Mouse (Mus musculus): Measurements from ENCODE around the gene Spata33. TPM values are rescaled to one million over a fixed set of nuclear protein-coding genes. Genes with fewer than 3 reads are reported as not detected.
"Not testable (repeated sequence)": the region's sequence is repeated elsewhere in the genome, so short reads cannot be mapped to it uniquely, and the experiment has no call there.

Gene Spata33
- polyA plus RNA-seq, 1 experiment, result 6.8 TPM

DNA sequence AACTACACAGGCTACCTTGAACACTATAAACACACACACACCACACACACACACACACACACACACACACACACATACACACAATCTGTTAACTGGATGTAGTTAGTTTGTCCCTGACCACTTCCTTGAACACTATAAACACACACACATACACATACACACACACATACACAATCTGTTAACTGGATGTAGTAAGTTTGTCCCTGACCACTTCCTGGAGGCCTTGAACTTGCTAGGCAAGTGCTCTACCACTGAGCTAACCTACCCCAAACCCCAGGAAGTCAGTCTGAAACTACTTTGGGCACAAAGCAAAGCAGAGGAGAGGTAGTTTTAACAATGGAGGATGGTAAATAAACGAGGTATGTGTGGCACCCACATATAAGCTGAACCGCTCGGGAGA, 9.1 kb upstream of the Spata33 start:
- no peak for DNase-seq (ENCODE audit: low read depth)
- no peak for TF ChIP-seq CTCF (IDR thresholded peaks at IDR 0.05; ENCODE audit: borderline replicate concordance, extremely low read depth, insufficient read depth, insufficient read length)
- TF ChIP-seq POLR2A (IDR thresholded peaks at IDR 0.05; ENCODE audit: borderline replicate concordance, extremely low read depth, insufficient read depth, insufficient read length, poor library complexity, severe bottlenecking), result no peak

DNA sequence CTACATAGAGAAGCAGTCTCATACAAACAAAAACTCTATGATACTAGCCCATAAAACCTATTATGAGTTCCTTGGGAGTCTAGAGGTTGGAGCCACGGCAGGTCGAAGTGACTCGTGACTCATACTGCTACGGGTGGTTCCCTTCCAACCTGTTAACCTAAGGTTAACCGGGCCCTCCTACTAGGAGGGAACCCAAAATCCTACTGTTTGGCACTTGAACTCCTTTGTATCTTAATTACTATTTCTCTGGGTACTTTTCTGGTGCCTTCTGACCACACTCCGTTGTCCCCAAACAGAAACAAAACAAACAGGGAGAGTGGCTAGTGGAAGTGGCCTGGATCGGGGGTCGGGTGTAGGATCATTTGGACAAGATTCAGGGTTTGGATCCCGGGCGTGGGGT, 756 bp upstream of the Spata33 start:
- DNase-seq (ENCODE audit: low read depth), result no peak
- TF ChIP-seq CTCF (IDR thresholded peaks at IDR 0.05; ENCODE audit: borderline replicate concordance, extremely low read depth, insufficient read depth, insufficient read length), result no peak
- TF ChIP-seq POLR2A (IDR thresholded peaks at IDR 0.05; ENCODE audit: borderline replicate concordance, extremely low read depth, insufficient read depth, insufficient read length, poor library complexity, severe bottlenecking), result no peak

DNA sequence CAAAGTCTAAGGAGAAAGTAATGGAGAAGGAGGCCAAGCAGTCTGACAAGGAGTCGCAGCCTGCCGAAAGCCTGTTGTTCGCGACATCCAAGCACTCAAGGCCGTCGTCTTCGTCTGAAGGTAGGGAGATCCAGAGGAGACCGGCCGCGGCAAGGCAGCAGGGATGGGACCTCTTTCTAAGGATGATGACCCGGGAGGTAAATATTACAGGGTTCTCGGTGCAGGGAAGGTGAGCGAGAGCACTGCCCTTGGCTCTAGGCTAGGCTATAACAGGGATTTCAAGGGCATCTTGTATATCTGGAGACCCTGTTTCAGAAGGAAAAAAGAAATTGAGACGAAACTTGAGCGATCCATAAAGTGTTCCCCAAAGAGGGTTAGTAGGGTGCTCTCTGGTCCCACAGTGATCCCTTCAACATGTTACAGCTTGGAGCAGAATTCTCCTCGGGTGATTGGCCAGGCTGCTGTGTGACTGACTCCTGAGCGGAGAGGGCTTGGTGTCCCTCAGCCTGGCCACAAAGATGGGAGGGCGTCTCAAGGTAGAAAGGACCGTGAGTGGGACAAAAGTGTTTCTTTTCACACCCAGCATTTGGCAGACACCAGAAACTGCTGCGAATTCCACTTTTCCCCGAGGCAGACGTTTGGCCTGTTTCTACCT, 613 bp downstream of the Spata33 start:
- no peak for DNase-seq (ENCODE audit: low read depth)
- TF ChIP-seq POLR2A (IDR thresholded peaks at IDR 0.05; ENCODE audit: borderline replicate concordance, extremely low read depth, insufficient read depth, insufficient read length, poor library complexity, severe bottlenecking), result no peak
- TF ChIP-seq CTCF (IDR thresholded peaks at IDR 0.05; ENCODE audit: borderline replicate concordance, extremely low read depth, insufficient read depth, insufficient read length), result no peak

DNA sequence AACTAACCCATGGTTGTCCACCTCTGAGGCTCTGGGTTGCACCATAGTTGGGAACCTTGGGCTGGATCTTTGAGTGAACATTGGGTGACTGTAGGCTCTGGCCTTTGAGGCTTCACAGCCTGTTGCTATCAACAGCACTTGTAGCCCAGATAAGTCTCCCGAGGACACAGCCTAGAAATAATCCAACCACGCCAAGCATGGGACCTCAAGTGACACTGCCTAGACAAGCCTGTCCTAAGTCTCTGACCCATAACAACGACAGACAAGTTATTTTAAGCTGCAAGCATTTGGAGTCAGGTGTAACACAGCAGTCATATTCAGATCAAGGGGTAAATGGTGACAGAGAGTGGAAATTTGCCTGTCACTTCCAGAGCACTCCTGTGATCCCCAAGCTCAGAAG, 2.8 kb downstream of the Spata33 start:
- DNase-seq (ENCODE audit: low read depth), result no peak
- TF ChIP-seq CTCF (IDR thresholded peaks at IDR 0.05; ENCODE audit: borderline replicate concordance, extremely low read depth, insufficient read depth, insufficient read length), result no peak
- TF ChIP-seq POLR2A (IDR thresholded peaks at IDR 0.05; ENCODE audit: borderline replicate concordance, extremely low read depth, insufficient read depth, insufficient read length, poor library complexity, severe bottlenecking), result no peak

DNA sequence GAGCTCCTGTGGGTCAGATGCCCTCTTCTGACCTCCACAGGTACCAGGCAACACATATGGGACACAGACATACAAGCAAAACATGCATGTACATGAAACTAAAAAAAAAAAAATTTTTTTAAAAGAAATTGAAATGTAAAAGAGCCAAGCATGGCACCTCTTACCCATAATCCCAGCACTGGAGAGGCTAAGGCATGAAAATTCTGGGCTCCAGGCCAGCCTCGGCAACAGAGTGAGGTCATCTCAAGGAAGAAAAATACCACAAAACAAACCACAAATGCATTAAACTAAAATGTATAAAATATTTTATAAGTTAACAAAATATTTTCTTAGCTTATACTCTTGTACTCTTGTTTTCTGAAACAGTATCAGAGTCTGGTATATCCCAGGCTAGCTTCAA, 8.3 kb downstream of the Spata33 start:
- no peak for DNase-seq (ENCODE audit: low read depth)
- no peak for TF ChIP-seq POLR2A (IDR thresholded peaks at IDR 0.05; ENCODE audit: borderline replicate concordance, extremely low read depth, insufficient read depth, insufficient read length, poor library complexity, severe bottlenecking)
- TF ChIP-seq CTCF (IDR thresholded peaks at IDR 0.05; ENCODE audit: borderline replicate concordance, extremely low read depth, insufficient read depth, insufficient read length), result no peak

DNA sequence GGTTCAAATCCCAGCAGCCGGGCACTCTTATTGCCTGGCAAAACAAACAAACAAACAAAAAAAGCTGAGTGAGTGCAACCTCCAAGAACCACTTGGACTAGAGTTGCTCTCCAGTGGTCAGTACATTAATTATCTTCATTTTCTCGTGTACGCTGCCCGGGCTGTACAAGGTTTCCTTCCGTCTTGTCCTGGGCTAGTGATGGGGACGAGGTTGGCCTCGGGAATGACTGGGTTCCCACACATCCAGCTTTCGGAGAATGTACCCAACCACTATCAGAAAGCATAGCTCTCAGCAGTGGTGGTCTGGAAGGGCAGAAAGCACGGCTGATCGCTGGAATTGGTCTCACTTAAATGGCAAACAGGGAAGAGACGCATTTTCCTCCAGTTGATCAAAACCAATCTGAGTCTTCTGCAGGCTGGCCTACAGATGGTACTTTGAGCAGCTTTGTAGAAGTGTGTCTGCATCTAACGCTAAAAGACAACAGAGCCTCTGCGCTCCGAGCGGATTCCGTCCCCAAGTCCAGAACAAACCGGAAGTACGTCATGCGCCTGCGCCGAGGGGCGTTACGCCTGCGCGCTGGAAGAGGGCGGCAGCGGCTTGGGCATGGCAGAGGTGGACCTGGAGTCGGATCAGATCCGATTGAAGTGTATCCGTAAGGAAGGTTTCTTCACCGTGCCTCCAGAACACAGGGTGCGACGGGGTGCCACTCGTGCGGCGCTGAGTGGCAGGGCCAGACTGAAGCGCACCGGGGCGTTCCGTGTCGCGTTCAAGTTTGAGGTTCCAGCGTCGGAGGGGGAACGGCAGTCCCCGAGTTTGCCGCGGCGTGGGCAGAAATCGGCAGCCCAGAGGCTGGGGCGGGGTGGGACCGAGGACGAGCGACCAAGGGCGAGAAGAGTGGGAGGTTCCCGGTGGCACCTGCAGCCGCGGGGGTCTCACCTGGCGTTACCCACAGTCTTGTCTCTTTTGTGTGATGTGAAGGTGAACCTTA, 11.9 kb downstream of the Spata33 start, which contains the start of gene Cdk10:
TSS of gene Cdk10 (plus strand) at position 565 of the 989 bp plus-strand sequence.
- no peak for TF ChIP-seq CTCF (IDR thresholded peaks at IDR 0.05; ENCODE audit: borderline replicate concordance, extremely low read depth, insufficient read depth, insufficient read length)
- TF ChIP-seq POLR2A (IDR thresholded peaks at IDR 0.05; ENCODE audit: borderline replicate concordance, extremely low read depth, insufficient read depth, insufficient read length, poor library complexity, severe bottlenecking), result peak; percentile 65; the same call in 1 of the 2 replicates
- peak; percentile 97 for DNase-seq (ENCODE audit: low read depth)

DNA sequence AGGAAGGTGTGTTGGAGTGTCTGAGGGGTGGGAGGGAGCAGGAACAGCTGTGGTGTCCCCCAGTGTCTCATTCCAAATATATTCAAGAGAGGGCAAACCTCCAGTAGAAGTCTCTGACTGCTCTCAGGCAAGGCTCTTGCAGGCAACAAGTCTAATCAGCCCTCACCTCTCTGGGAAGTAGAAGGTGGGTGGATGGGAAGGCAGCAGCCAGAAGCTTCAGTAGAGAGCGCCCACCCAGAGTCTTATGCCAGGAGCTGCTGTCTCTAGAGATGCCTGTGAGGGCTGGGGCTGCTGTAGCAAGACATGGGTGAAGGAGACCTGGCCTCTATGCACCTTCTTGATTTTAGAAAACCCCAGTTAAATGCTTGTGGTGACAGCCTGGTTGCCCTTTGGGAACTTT, 15.8 kb downstream of the Spata33 start:
- no peak for TF ChIP-seq POLR2A (IDR thresholded peaks at IDR 0.05; ENCODE audit: borderline replicate concordance, extremely low read depth, insufficient read depth, insufficient read length, poor library complexity, severe bottlenecking)
- no peak for TF ChIP-seq CTCF (IDR thresholded peaks at IDR 0.05; ENCODE audit: borderline replicate concordance, extremely low read depth, insufficient read depth, insufficient read length)
- no peak for DNase-seq (ENCODE audit: low read depth)

DNA sequence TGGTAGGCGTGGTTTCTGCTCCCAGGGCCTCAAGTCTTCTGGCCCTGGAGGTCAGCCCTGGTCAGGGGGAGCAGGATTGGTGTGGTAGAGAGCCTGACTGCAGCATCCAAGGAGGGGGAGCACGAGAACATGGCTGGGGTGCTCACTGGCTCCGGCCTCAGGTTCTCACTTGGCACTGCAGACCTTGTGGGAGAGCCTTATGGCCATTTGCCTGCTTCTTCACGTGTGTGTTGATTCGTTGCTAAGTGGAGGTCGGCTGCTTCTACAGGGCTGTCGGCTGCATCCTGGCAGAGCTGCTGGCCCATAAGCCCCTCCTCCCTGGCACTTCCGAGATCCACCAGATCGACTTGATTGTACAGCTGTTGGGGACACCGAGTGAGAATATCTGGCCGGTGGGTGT, 17.7 kb downstream of the Spata33 start:
- DNase-seq (ENCODE audit: low read depth), result not testable (repeated sequence)

DNA sequence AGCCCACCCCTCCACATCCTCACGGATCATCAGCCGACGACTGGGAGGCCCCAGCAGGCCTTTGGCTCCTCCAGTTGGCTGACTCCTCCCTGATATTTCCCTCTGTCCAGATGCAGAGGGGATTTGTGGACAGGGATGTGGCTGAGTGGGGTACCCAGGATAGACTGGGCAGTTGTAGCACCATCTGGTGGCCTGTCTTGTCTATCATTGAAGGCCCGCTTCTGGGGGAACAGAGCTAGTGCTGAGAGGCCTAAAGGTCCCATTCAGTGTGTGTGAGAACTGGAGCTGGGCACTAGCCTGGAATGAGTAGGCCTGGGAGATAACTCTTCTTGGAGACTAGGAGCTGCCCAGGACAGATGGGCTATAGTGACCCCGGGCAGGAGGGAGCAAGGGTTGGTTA, 19.1 kb downstream of the Spata33 start:
- no peak for DNase-seq (ENCODE audit: low read depth)
- TF ChIP-seq POLR2A (IDR thresholded peaks at IDR 0.05; ENCODE audit: borderline replicate concordance, extremely low read depth, insufficient read depth, insufficient read length, poor library complexity, severe bottlenecking) (no peak), CTCF (IDR thresholded peaks at IDR 0.05; ENCODE audit: borderline replicate concordance, extremely low read depth, insufficient read depth, insufficient read length) (peak; percentile 25; the same call in 1 of the 2 replicates)

DNA sequence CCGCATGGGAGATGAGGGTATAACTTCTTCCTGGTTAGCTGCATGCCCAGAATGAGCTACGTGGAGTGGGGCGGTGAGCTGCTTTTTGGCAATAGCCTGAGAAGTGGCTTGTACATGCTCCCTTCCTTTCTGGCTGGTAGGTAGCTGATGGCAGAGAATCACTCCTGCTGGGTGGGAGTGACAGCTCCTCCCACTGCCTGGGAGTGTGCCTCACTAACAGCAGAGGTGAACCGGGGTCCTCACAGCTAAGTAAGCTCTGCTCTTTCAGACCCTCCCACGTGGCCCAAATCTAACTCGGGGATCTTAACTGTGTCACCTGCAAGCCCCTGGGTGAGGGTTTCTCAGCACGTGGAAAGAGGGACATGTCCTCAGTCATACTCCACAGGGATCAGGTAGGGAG, 19.9 kb downstream of the Spata33 start:
- no peak for DNase-seq (ENCODE audit: low read depth)
- no peak for TF ChIP-seq CTCF (IDR thresholded peaks at IDR 0.05; ENCODE audit: borderline replicate concordance, extremely low read depth, insufficient read depth, insufficient read length)

DNA sequence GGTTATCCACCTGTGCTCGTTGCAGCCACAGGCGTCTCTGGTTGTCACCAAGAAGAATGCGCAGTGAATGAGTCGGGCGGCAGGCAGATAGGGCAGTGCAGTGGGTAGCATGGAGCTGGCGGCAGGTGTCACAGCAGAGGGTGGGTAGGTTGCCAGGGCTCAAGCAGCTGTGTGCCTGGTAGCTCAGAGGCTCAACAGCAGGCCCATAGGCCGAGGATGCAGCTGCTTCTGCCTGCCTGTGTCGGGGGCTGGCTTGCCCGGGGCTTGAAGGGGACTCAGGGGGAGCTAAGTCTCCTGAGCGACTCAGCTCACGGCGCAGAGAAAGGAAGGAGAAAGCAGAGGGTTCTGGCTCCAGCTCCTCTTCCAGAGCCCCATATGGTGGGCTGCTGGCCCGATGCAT, 20.7 kb downstream of the Spata33 start:
- no peak for DNase-seq (ENCODE audit: low read depth)
- TF ChIP-seq POLR2A (IDR thresholded peaks at IDR 0.05; ENCODE audit: borderline replicate concordance, extremely low read depth, insufficient read depth, insufficient read length, poor library complexity, severe bottlenecking) (no peak), CTCF (IDR thresholded peaks at IDR 0.05; ENCODE audit: borderline replicate concordance, extremely low read depth, insufficient read depth, insufficient read length) (no peak)

DNA sequence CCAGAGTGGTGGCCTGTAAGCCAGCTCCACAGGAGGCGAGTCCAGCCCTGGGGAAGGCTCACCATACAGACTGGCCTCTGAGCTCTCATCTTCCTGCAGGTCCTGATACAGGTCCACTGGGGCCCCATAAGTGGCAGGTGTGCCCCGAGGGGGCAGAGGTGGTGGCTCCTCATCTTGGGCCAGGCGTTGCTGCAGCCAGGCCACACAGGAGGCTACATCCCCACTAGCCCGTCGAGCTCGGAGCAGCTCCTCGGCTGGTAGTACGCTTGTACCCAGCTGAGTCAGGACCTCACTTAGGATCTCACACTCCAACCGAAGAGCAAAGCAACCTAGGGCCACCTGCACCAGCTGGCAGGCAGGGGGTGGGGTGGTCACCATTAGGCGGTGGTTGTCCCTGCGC, 21.1 kb downstream of the Spata33 start:
- TF ChIP-seq CTCF (IDR thresholded peaks at IDR 0.05; ENCODE audit: borderline replicate concordance, extremely low read depth, insufficient read depth, insufficient read length) (no peak), POLR2A (IDR thresholded peaks at IDR 0.05; ENCODE audit: borderline replicate concordance, extremely low read depth, insufficient read depth, insufficient read length, poor library complexity, severe bottlenecking) (no peak)
- no peak for DNase-seq (ENCODE audit: low read depth)

Measured in brain, embryonic 14.5 days (tissue).